Mouse (Mus musculus) MEL (cell line): ENCODE data around the gene Eif4ebp2.

Source experiments
- CTCF ChIP-seq, 3 experiments: IDR thresholded peaks in 2 of 3; conservative IDR thresholded peaks in 1 of 3; 2 replicates each; pipeline ENCODE4 v1.5.1; 2011 to 2012; ENCODE audit warnings: low read length in 3 of 3, low read depth in 2 of 3, mild to moderate bottlenecking in 2 of 3, improper control_type of control experiment in 1 of 3, inconsistent platforms in 1 of 3, mixed read lengths in 1 of 3, moderate library complexity in 1 of 3; ENCODE audit not compliant: control insufficient read depth in 1 of 3, insufficient read depth in 1 of 3, poor library complexity in 1 of 3, severe bottlenecking in 1 of 3
- EP300 ChIP-seq, 2 experiments: IDR thresholded peaks; 2 replicates each; pipeline ENCODE4 v1.6.1; 2011; ENCODE audit warnings: improper control_type of control experiment in 2 of 2, low read length in 2 of 2, low read depth in 1 of 2, mild to moderate bottlenecking in 1 of 2
- MAFK ChIP-seq: IDR thresholded peaks from 2 replicates; pipeline ENCODE4 v1.6.1; 2011; ENCODE audit warnings: low read depth, mild to moderate bottlenecking, low read length, improper control_type of control experiment, borderline replicate concordance
- POLR2A ChIP-seq, 2 experiments: IDR thresholded peaks; 2 replicates each; pipeline ENCODE4 v1.6.1; 2011 to 2012; ENCODE audit warnings: low read length in 2 of 2, mild to moderate bottlenecking in 2 of 2, control low read depth in 1 of 2, improper control_type of control experiment in 1 of 2, low read depth in 1 of 2, moderate library complexity in 1 of 2; ENCODE audit not compliant: control insufficient read depth in 1 of 2, insufficient read depth in 1 of 2, poor library complexity in 1 of 2
- POLR2AphosphoS5 ChIP-seq: IDR thresholded peaks from 2 replicates; pipeline ENCODE4 v1.6.1; 2012; ENCODE audit warnings: low read depth, borderline replicate concordance, mild to moderate bottlenecking, inconsistent platforms, low read length, moderate library complexity, mixed read lengths
- USF2 ChIP-seq, 2 experiments: IDR thresholded peaks; 2 replicates each; pipeline ENCODE4 v1.6.1; 2011 to 2012; ENCODE audit warnings: improper control_type of control experiment in 2 of 2, low read length in 2 of 2, borderline replicate concordance in 1 of 2, inconsistent platforms in 1 of 2, low read depth in 1 of 2, mild to moderate bottlenecking in 1 of 2; ENCODE audit not compliant: insufficient read depth in 1 of 2

DNA sequence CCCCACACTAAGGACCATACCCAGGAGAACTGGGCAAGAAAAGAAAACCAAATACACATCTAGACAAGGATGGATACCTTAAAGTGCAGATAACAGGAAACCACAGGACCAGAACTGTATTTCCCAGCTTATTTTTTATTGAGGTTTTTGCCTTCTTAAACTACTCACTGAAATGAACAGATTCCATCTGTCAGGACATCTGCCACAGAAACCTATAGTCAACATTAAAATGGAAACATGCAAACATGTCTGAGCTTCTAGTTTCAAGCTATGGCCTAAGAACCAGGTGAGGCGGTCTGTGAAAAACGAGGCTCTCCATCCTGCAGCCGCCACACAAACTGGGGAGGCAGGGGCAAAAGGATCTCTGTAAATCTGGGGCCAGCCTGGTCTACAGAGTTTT lies 7.4 kb downstream of the Eif4ebp2 start:
- TF ChIP-seq CTCF (IDR thresholded peaks at IDR 0.05 in 2 of 3, conservative IDR thresholded peaks at IDR 0.05 in 1 of 3; ENCODE audit: control insufficient read depth in 1 of 3, insufficient read depth in 1 of 3, low read depth in 2 of 3, low read length in 3 of 3, poor library complexity in 1 of 3, severe bottlenecking in 1 of 3) (no peak), USF2 (IDR thresholded peaks at IDR 0.05; ENCODE audit: borderline replicate concordance in 1 of 2, insufficient read depth in 1 of 2, low read depth in 1 of 2, low read length in 2 of 2) (no peak), POLR2AphosphoS5 (no peak), MAFK (no peak), EP300 (IDR thresholded peaks at IDR 0.05; ENCODE audit: low read depth in 1 of 2, low read length in 2 of 2) (no peak), POLR2A (IDR thresholded peaks at IDR 0.05; ENCODE audit: control insufficient read depth in 1 of 2, insufficient read depth in 1 of 2, low read depth in 1 of 2, low read length in 2 of 2, poor library complexity in 1 of 2) (no peak)
